Mouse (Mus musculus) B cell, adult 2 months (primary cell): Measurements from ENCODE around the gene Megf9.
A peak's percentile ranks its signal among the peaks of the same experiment; 100 is the strongest.

Source experiments
- DNase-seq, 2 experiments: peaks; one replicate each; pipeline ENCODE4 v3.0.0; 2022

The Megf9 gene

GRCm38 (mm10) chr4:70409994-70410721 is 124.6 kb downstream of the Megf9 start, which contains the start of gene Cdk5rap2:
Gene Cdk5rap2 (minus strand): TSS chr4:70410443.
- DNase-seq = peak; percentile 93

- DNase-seq = peak in 1 of 2 experiments; percentile 2
These were observed 125.3 kb downstream of the Megf9 start for GRCm38 (mm10) chr4:70409456-70409855.

GRCm38 (mm10) chr4:70402109-70402819 is 132.5 kb downstream of the Megf9 start:
- DNase-seq = no peak

- no peak for DNase-seq
These were observed 135.3 kb downstream of the Megf9 start for GRCm38 (mm10) chr4:70399476-70399875.

- DNase-seq = no peak
These were observed 135.7 kb downstream of the Megf9 start for GRCm38 (mm10) chr4:70399074-70399473.

GRCm38 (mm10) chr4:70398088-70398487 is 136.7 kb downstream of the Megf9 start:
- peak; percentile 48 to 63 for DNase-seq

- no peak for DNase-seq
These were observed 138.1 kb downstream of the Megf9 start for GRCm38 (mm10) chr4:70396701-70397100.

GRCm38 (mm10) chr4:70394736-70395135 is 140.1 kb downstream of the Megf9 start:
- DNase-seq = no peak

- no peak for DNase-seq
These were observed 142.9 kb downstream of the Megf9 start for GRCm38 (mm10) chr4:70391760-70392372.

GRCm38 (mm10) chr4:70391073-70391472 is 143.7 kb downstream of the Megf9 start:
- DNase-seq = no peak

- DNase-seq = no peak
These were observed 148.6 kb downstream of the Megf9 start for GRCm38 (mm10) chr4:70386206-70386605.

GRCm38 (mm10) chr4:70377359-70377758 is 157.4 kb downstream of the Megf9 start:
- no peak for DNase-seq
